Mouse (Mus musculus) megakaryocyte, embryonic 14.5 days (primary cell): ENCODE measurements at regions not wholly inside any gene's neighbourhood (a gene's known extent, or its start where the extent isn't known, plus 50 kb on each side); places are given as distances from the start of the nearest gene placed in this dataset.

ENCODE experiments used
- FLI1 ChIP-seq: IDR thresholded peaks from 2 replicates; pipeline ENCODE4 v1.6.1; 2012; ENCODE audit warnings: low read length, inconsistent platforms, mixed read lengths
- GATA1 ChIP-seq: IDR thresholded peaks from 3 replicates; pipeline ENCODE4 v1.6.1; 2012; ENCODE audit warnings: mixed read lengths, low read length, inconsistent platforms, borderline replicate concordance

GRCm38 (mm10) chr2:128424236-128424635, 166.8 kb upstream of the Spdye4c start:
- TF ChIP-seq GATA1 = no peak
- TF ChIP-seq FLI1 = no peak
